Mouse (Mus musculus) testis, adult 2 months (tissue): ENCODE measurements around the gene Auts2.

ENCODE experiments used
- CTCF ChIP-seq: fragments of 200-500 bp; IDR thresholded peaks from 2 replicates; pipeline ENCODE4 v1.5.1; 2012; ENCODE audit warnings: low read depth, mild to moderate bottlenecking, inconsistent platforms, low read length, moderate library complexity; ENCODE audit not compliant: control insufficient read depth, insufficient read depth, insufficient replicate concordance
- POLR2A ChIP-seq: fragments of 200-500 bp; IDR thresholded peaks from 2 replicates; pipeline ENCODE4 v1.6.1; 2012; ENCODE audit warnings: low read depth, mild to moderate bottlenecking, inconsistent platforms, low read length, moderate library complexity; ENCODE audit not compliant: control insufficient read depth

DNA sequence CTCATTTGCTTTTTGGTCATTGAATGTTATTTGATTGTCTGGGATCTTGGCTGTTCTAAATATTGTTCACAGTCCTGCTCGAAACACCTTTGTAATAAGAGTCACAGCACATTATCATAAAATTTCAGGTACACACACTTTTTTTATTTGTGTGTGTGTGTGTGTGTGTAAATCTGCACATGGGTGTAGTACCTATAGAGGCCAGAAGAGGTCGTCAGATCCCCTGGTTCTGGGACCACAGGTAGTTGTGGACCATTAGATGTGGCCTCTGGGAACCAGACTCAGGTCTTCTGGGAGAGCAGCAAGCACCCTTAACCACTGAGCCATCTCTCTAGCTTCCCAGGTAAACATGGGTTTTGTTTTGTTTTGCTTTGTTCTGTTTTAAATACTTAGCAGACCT is 830.7 kb downstream of the Auts2 start:
- TF ChIP-seq CTCF, result no peak
- TF ChIP-seq POLR2A, result no peak
